Mouse (Mus musculus): ENCODE data around the gene Cstf2t.

DNA sequence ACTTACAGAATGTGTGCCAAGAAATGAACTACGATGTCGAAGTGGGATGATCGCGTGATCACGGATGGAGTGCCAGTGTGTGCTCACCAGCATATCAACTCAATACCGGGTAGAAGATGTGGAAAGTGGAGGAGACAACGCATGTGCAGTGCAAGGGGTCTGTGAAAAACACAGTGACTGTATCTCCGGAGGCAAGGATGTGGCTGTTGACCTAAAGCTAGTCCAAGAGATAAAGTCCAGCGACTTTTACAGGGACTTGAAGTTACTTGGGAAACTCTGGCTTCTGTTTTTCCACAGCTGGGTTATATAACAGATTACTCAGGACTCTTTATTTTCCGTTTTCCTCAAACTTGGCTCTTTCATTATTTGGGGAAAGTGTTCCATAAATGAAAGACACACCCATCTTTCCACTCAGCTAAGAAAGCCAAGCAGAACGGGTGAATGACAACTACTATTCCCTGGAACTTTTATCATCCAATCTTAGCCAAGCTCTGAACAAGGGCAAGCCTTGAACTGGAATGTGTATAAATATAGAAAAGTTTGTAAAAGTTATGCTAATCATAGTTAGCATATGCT, 17.3 kb upstream of the Cstf2t start:
- TF ChIP-seq CTCF (IDR thresholded peaks at IDR 0.05; ENCODE audit: low read depth) (no peak), EP300 (optimal IDR thresholded peaks at IDR 0.05) (no peak)
